Mouse (Mus musculus) MEL (cell line): ENCODE results near the gene Ppm1g. TPM values are rescaled to one million over a fixed set of nuclear protein-coding genes. Genes with fewer than 3 reads are reported as not detected.

Experiments used
- DNase-seq: peaks from one replicate; pipeline ENCODE4 v3.0.0; 2011; ENCODE audit warnings: low read depth, low spot score
- H3K27ac ChIP-seq: 2 replicates; pipeline ENCODE4 v1.5.1; 2012; ENCODE audit warnings: low read depth, mild to moderate bottlenecking, control low read depth, low read length, moderate library complexity; ENCODE audit not compliant: control insufficient read depth
- H3K27me3 ChIP-seq, 2 experiments: fragments of 150-350 bp in 1 of 2; sonication (generic) in 1 of 2; 2 replicates each; pipeline ENCODE4 v1.6.1; 2012; ENCODE audit warnings: low read length in 2 of 2, mild to moderate bottlenecking in 2 of 2, improper control_type of control experiment in 1 of 2, moderate library complexity in 1 of 2; ENCODE audit not compliant: insufficient read depth in 2 of 2, control insufficient read depth in 1 of 2
- H3K36me3 ChIP-seq, 2 experiments: 2 replicates each; pipeline ENCODE4 v1.6.1; 2012 to 2014; ENCODE audit warnings: low read length in 2 of 2, improper control_type of control experiment in 1 of 2, inconsistent platforms in 1 of 2, mild to moderate bottlenecking in 1 of 2; ENCODE audit not compliant: insufficient read depth in 2 of 2, control insufficient read depth in 1 of 2
- H3K4me1 ChIP-seq, 2 experiments: fragments of 150-350 bp in 1 of 2; sonication (generic) in 1 of 2; 2 replicates each; pipeline ENCODE4 v1.6.1; 2012; ENCODE audit warnings: low read length in 2 of 2, improper control_type of control experiment in 1 of 2, mild to moderate bottlenecking in 1 of 2; ENCODE audit not compliant: insufficient read depth in 2 of 2, control insufficient read depth in 1 of 2
- H3K4me3 ChIP-seq, 2 experiments: fragments of 150-350 bp in 1 of 2; sonication (generic) in 1 of 2; 2 replicates each; pipeline ENCODE4 v1.5.1; 2012; ENCODE audit warnings: low read depth in 2 of 2, low read length in 2 of 2, mild to moderate bottlenecking in 2 of 2, moderate library complexity in 2 of 2, control low read depth in 1 of 2, improper control_type of control experiment in 1 of 2; ENCODE audit not compliant: control insufficient read depth in 1 of 2, insufficient read depth in 1 of 2
- H3K79me2 ChIP-seq: 2 replicates; pipeline ENCODE4 v1.6.1; 2012; ENCODE audit warnings: mild to moderate bottlenecking, low read length, moderate library complexity; ENCODE audit not compliant: control insufficient read depth, poor library complexity, insufficient read depth
- H3K9ac ChIP-seq: 2 replicates; pipeline ENCODE4 v1.6.1; 2012; ENCODE audit warnings: low read depth, mild to moderate bottlenecking, control low read depth, low read length, moderate library complexity; ENCODE audit not compliant: control insufficient read depth, poor library complexity, severe bottlenecking
- H3K9me3 ChIP-seq: fragments of 150-350 bp; sonication (generic); replicated peaks from 2 replicates; pipeline ENCODE4 v1.6.1; 2012; ENCODE audit warnings: mild to moderate bottlenecking, low read length, improper control_type of control experiment, moderate library complexity; ENCODE audit not compliant: insufficient read depth
- BHLHE40 ChIP-seq: IDR thresholded peaks from 2 replicates; pipeline ENCODE4 v1.6.1; 2012; ENCODE audit warnings: low read depth, mild to moderate bottlenecking, inconsistent platforms, low read length, improper control_type of control experiment, borderline replicate concordance
- ELF1 ChIP-seq: IDR thresholded peaks from 2 replicates; pipeline ENCODE4 v1.6.1; 2014; ENCODE audit warnings: low read depth, mild to moderate bottlenecking, inconsistent platforms, low read length, improper control_type of control experiment, moderate library complexity
- KAT2A ChIP-seq: conservative IDR thresholded peaks from 2 replicates; pipeline ENCODE4 v1.6.1; 2012; ENCODE audit warnings: low read depth, low read length, improper control_type of control experiment, inconsistent platforms
- MAX ChIP-seq: IDR thresholded peaks from 2 replicates; pipeline ENCODE4 v1.6.1; 2011; ENCODE audit warnings: low read length, improper control_type of control experiment
- NELFE ChIP-seq: IDR thresholded peaks from 2 replicates; pipeline ENCODE4 v1.6.1; 2011; ENCODE audit warnings: low read depth, low read length, improper control_type of control experiment
- SIN3A ChIP-seq: IDR thresholded peaks from 2 replicates; pipeline ENCODE4 v1.6.1; 2012; ENCODE audit warnings: low read length, improper control_type of control experiment, inconsistent platforms
- TBP ChIP-seq: IDR thresholded peaks from 2 replicates; pipeline ENCODE4 v1.8.0; 2011; ENCODE audit warnings: low read depth, low read length, improper control_type of control experiment
- polyA plus RNA-seq, 2 experiments: library from polyadenylated mRNA; stranded (reverse) in 1 of 2; unstranded in 1 of 2; fragments of >175 nt in 1 of 2; fragments of >200 nt in 1 of 2; gene quantifications; 2 replicates each; pipeline versions ENCODE4 v1.2.1 to v1.2.4; 2012; ENCODE audit warnings: low replicate concordance in 2 of 2, low read depth in 1 of 2; ENCODE audit not compliant: insufficient read length in 2 of 2, insufficient read depth in 1 of 2, missing spikeins in 1 of 2
- total RNA-seq: library from RNA; depleted of rRNA; stranded (reverse); fragments of 300-350 nt; gene quantifications from 2 replicates; pipeline ENCODE4 v1.2.3, GENCODE M21; 2012; rRNA removed

The Ppm1g gene
- total and polyA plus RNA-seq, 3 experiments, result 169 to 639 (median 408) TPM

- TF ChIP-seq ELF1 (peak; percentile 91), BHLHE40 (peak; percentile 96)
Observed at GRCm38 (mm10) chr5:31154152-31154553, 66.3 kb downstream of the Ppm1g start, which contains the start of gene Mpv17 (continued).

DNA sequence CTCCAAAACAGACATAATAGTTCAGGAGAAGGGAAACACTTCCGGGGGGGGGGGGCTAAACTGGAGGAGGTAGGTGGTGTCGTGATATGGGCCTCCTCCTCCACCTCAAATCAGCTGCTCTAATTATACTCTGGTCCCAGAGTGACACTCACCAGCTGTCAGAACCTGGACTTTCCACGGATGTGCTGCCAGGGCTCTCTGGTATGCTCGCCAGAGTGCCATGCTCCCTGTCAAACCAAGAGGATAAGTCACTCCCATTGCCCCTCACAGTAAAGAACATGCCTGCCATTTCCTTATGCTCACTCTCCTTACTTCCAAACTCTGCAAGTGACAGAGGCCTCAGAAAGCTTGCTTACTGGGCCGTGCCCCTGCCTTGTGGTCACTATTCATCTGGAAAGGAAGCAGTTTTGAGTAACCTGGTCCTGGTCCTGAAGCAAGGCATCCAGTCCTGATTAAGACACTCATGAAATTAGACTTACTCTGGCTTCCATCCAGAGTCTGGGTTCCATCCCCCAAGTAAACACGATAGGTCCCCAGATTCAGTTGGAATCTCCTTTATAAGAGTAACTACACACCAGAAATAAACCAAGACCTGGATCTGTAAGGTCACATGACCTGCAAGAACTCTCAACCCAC lies 66.9 kb downstream of the Ppm1g start:
- Histone ChIP-seq H3K9me3 (no peaks in the 10 kb centered on the region), H3K79me2 (no peaks in the 10 kb centered on the region; the same call in 1 of the 2 replicates), H3K9ac (peak overlapping the region; percentile 73), H3K27ac (no peak overlapping the region), H3K27me3 (no peaks in the 10 kb centered on the region), H3K4me1 (no peaks in the 10 kb centered on the region; a peak in 1 of 4 replicates), H3K4me3 (peak overlapping the region; percentile 74 to 76), H3K36me3 (peaks cover 0 to 17% of the 10 kb centered on the region in 2 experiments; a peak in 2 of 4 replicates)
- DNase-seq, result no peak
- TF ChIP-seq KAT2A, result no peak
- TF ChIP-seq NELFE, result no peak
- no peak for TF ChIP-seq SIN3A
- TF ChIP-seq TBP, result 0 out of 2 replicates have a peak, but pooled peaks have one; percentile 52
- no peak for TF ChIP-seq MAX

Other genes starting within 250 kb of the Ppm1g start
- 31.7 and 37.2 TPM in 2 replicates for gene Atraid, start 172.4 kb downstream of the Ppm1g start, total RNA-seq
- gene Atraid, start 172.4 kb downstream of the Ppm1g start, polyA plus RNA-seq, result 10 to 100 TPM in 1 of 2 experiments, not detected in 1; 58.0 TPM
- gene Slc5a6, start 171.8 kb downstream of the Ppm1g start, total RNA-seq, result 25.6 and 34.5 TPM in 2 replicates
- gene Slc5a6, start 171.8 kb downstream of the Ppm1g start, polyA plus RNA-seq, result 10 to 100 TPM in 1 of 2 experiments, not detected in 1; 41.7 TPM
- 213 and 228 TPM in 2 replicates for gene Cad, start 165.9 kb downstream of the Ppm1g start, total RNA-seq
- 100 to 1,000 TPM; 254 to 383 TPM for gene Cad, start 165.9 kb downstream of the Ppm1g start, polyA plus RNA-seq
- not detected in 2 replicates for gene Dnajc5g, start 114.4 kb downstream of the Ppm1g start, total RNA-seq
- gene Dnajc5g, start 114.4 kb downstream of the Ppm1g start, polyA plus RNA-seq, result not detected
- gene Slc30a3, start 112.5 kb downstream of the Ppm1g start, total RNA-seq, result not detected in 2 replicates
- not detected for gene Slc30a3, start 112.5 kb downstream of the Ppm1g start, polyA plus RNA-seq
- gene Trim54, start 104.0 kb downstream of the Ppm1g start, total RNA-seq, result not detected in 2 replicates
- gene Trim54, start 104.0 kb downstream of the Ppm1g start, polyA plus RNA-seq, result not detected
- gene Ucn, start 81.9 kb downstream of the Ppm1g start, total RNA-seq, result not detected in 2 replicates
- gene Ucn, start 81.9 kb downstream of the Ppm1g start, polyA plus RNA-seq, result not detected
- 25.4 and 25.8 TPM in 2 replicates for gene Mpv17, start 66.4 kb downstream of the Ppm1g start, total RNA-seq
- 10 to 100 TPM in 1 of 2 experiments, not detected in 1; 49.9 TPM for gene Mpv17, start 66.4 kb downstream of the Ppm1g start, polyA plus RNA-seq
- 5.0 and 5.8 TPM in 2 replicates for gene Gm29609, start 40.8 kb downstream of the Ppm1g start, total RNA-seq
- 1 to 10 TPM in 1 of 2 experiments, not detected in 1; 6.4 TPM for gene Gm29609, start 40.8 kb downstream of the Ppm1g start, polyA plus RNA-seq
- 46.7 and 50.9 TPM in 2 replicates for gene Gtf3c2, start 40.5 kb downstream of the Ppm1g start, total RNA-seq
- 100 to 1,000 TPM in 1 of 2 experiments, not detected in 1; 129 TPM for gene Gtf3c2, start 40.5 kb downstream of the Ppm1g start, polyA plus RNA-seq
- 67.3 and 85.1 TPM in 2 replicates for gene Snx17, start 27.5 kb downstream of the Ppm1g start, total RNA-seq
- 10 to 100 TPM in 1 of 2 experiments, not detected in 1; 85.6 TPM for gene Snx17, start 27.5 kb downstream of the Ppm1g start, polyA plus RNA-seq
- gene Eif2b4, start 27.3 kb downstream of the Ppm1g start, total RNA-seq, result 126 and 151 TPM in 2 replicates
- 100 to 1,000 TPM in 1 of 2 experiments, not detected in 1; 282 TPM for gene Eif2b4, start 27.3 kb downstream of the Ppm1g start, polyA plus RNA-seq
- gene Zfp513, start 18.4 kb downstream of the Ppm1g start, total RNA-seq, result 6.0 and 7.0 TPM in 2 replicates
- gene Zfp513, start 18.4 kb downstream of the Ppm1g start, polyA plus RNA-seq, result 10 to 100 TPM in 1 of 2 experiments, not detected in 1; 15.2 TPM
- gene Nrbp1, start 20.2 kb upstream of the Ppm1g start, total RNA-seq, result 40.5 and 42.0 TPM in 2 replicates
- 10 to 100 TPM in 1 of 2 experiments, not detected in 1; 55.2 TPM for gene Nrbp1, start 20.2 kb upstream of the Ppm1g start, polyA plus RNA-seq
- not detected in 2 replicates for gene Gm9970, start 20.5 kb upstream of the Ppm1g start, total RNA-seq
- gene Gm9970, start 20.5 kb upstream of the Ppm1g start, polyA plus RNA-seq, result under 1 TPM in 1 of 2 experiments, not detected in 1; 0.24 TPM
- gene Krtcap3, start 31.0 kb upstream of the Ppm1g start, total RNA-seq, result 1.2 and 1.3 TPM in 2 replicates
- gene Krtcap3, start 31.0 kb upstream of the Ppm1g start, polyA plus RNA-seq, result 1 to 10 TPM in 1 of 2 experiments, not detected in 1; 3.3 TPM
- gene Ift172, start 70.4 kb upstream of the Ppm1g start, total RNA-seq, result 13.5 and 15.3 TPM in 2 replicates
- gene Ift172, start 70.4 kb upstream of the Ppm1g start, polyA plus RNA-seq, result 10 to 100 TPM in 1 of 2 experiments, not detected in 1; 21.8 TPM
- gene Fndc4, start 75.4 kb upstream of the Ppm1g start, total RNA-seq, result not detected in 2 replicates
- gene Fndc4, start 75.4 kb upstream of the Ppm1g start, polyA plus RNA-seq, result under 1 TPM in 1 of 2 experiments, not detected in 1; 0.32 TPM
- gene Gckr, start 76.8 kb upstream of the Ppm1g start, total RNA-seq, result 0.04 TPM in 1 of 2 replicates, not detected in the other
- gene Gckr, start 76.8 kb upstream of the Ppm1g start, polyA plus RNA-seq, result under 1 TPM in 1 of 2 experiments, not detected in 1; 0.19 TPM
- 32.9 and 36.6 TPM in 2 replicates for gene Zfp512, start 231.7 kb upstream of the Ppm1g start, total RNA-seq
- 10 to 100 TPM in 1 of 2 experiments, not detected in 1; 47.0 TPM for gene Zfp512, start 231.7 kb upstream of the Ppm1g start, polyA plus RNA-seq